ENCODE assay signal across 9 mouse cellular contexts in the genomic region with DNA sequence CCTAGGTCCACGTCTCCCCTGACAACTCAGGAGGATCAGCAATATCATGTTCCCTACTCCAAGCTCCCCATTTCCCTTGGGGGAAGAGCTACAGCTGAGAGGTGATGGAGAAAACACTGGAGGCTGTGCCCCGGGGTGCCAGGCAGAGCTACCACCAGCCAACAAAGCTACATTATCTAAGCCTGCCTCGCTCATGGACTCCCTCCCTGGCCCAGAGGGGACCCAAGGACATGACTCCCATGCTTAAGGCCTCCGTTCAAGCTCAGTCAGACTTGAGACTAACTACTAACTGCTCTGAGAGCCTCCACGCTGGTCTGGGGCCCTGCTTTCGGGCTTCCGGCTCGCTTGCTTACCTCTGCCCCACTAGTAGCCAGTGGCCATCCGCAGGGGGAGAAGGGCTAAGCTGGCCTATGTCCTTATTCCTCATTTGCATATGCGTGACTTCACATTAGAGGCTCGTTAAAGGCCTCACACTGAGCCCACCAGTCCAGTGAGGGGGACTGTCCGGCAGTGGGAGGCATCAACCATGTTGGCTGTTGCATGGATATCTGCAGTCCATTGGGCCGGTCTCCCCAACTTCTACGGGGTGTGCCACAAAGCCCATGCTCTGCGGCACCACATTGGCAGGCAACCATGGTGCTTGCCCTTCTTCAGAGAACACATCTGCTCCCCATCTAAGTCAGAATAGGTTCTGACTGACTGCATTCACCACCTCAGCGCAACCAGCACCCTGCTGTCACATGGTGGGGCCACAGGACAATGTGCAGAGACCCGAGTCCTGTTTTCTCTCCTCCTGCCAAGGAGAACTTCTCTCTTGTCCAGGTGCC. TPM values are rescaled to one million over a fixed set of nuclear protein-coding genes. Genes with fewer than 3 reads are reported as not detected.
DNase-seq lines count a peak whose midpoint lies in the region; ATAC-seq and TF ChIP-seq lines count a peak whose summit lies in the region.
"Had no signal": no experiment of that assay in that cellular context is flagged by ENCODE, and none has a peak within 500 bp of the region (broad histone marks: within the 10 kb centered on the region; RNA-seq: fewer than 3 reads in every experiment).

No protein-coding gene starts in this region.

- peak overlapping the region; percentile 75 for H3K27ac ChIP-seq in forebrain, embryonic 10.5 days
- H3K27ac ChIP-seq in forebrain, embryonic 16.5 days (ENCODE audit: low read length) = no peak overlapping the region
- H3K27ac ChIP-seq in lung, embryonic 16.5 days (ENCODE audit: low read length) = peak overlapping the region; percentile 77
- no peak overlapping the region for H3K27ac ChIP-seq in limb, embryonic 11.5 days (replicated peaks; ENCODE audit: low read depth, low read length)
- peak overlapping the region; percentile 24 for H3K27ac ChIP-seq in olfactory bulb, adult 2 months (ENCODE audit: insufficient read depth, low read depth, low read length)

- no peak for ATAC-seq in forebrain, embryonic 16.5 days
- ATAC-seq in lung, embryonic 16.5 days (ENCODE audit: low read depth) = no peak
- ATAC-seq in limb, embryonic 11.5 days (ENCODE audit: insufficient number of reproducible peaks, low FRiP score, low TSS enrichment, low read depth) = no peak

- no peak for TF ChIP-seq CTCF in olfactory bulb, adult 2 months (IDR thresholded peaks at IDR 0.05; ENCODE audit: insufficient read depth, low read depth, low read length)

- peaks cover 91% of the 10 kb centered on the region for H3K4me1 ChIP-seq in forebrain, embryonic 10.5 days
- peaks cover 67% of the 10 kb centered on the region for H3K4me1 ChIP-seq in forebrain, embryonic 16.5 days (replicated peaks; ENCODE audit: control insufficient read depth, insufficient read depth, low read length)
- H3K4me1 ChIP-seq in lung, embryonic 16.5 days (replicated peaks; ENCODE audit: control insufficient read depth, insufficient read depth, low read length) = peaks cover 42% of the 10 kb centered on the region
- peaks cover 31% of the 10 kb centered on the region for H3K4me1 ChIP-seq in limb, embryonic 11.5 days (ENCODE audit: control insufficient read depth, insufficient read depth, low read length)
- H3K4me1 ChIP-seq in olfactory bulb, adult 2 months (ENCODE audit: control insufficient read depth, insufficient read depth, low read length) = peaks cover 60% of the 10 kb centered on the region

- WGBS in forebrain, embryonic 10.5 days = 76% methylated on average over 17 of the region's 17 CpGs
- WGBS in forebrain, embryonic 16.5 days = 60% methylated on average over 17 of the region's 17 CpGs
- WGBS in lung, embryonic 16.5 days = 82% methylated on average over 17 of the region's 17 CpGs
- 82% methylated on average over 17 of the region's 17 CpGs for WGBS in limb, embryonic 11.5 days
- 45% methylated on average over 17 of the region's 17 CpGs for WGBS in olfactory bulb, adult 2 months

- no peak for DNase-seq in forebrain, embryonic 10.5 days (ENCODE audit: extremely low spot score, low spot score)
- no peak for DNase-seq in lung, postnatal 36 days
- no peak for DNase-seq in limb, embryonic 11.5 days (ENCODE audit: low spot score)
- no peak for DNase-seq in B cell, adult 2 months
- no peak for DNase-seq in T-cell, adult 2 months (ENCODE audit: low spot score)
- DNase-seq: right cerebral cortex, postnatal 4 days had no signal

- H3K4me2 ChIP-seq in forebrain, embryonic 16.5 days (ENCODE audit: low read length) = no peak overlapping the region
- peak overlapping the region; percentile 19; the same call in 1 of the 2 replicates for H3K4me2 ChIP-seq in lung, embryonic 16.5 days (ENCODE audit: low read depth, low read length)
- 0 out of 2 replicates have a peak overlapping the region, but pooled peaks have one; percentile 10 for H3K4me2 ChIP-seq in limb, embryonic 11.5 days (ENCODE audit: low read depth, severe bottlenecking)

- H3K9me3 ChIP-seq in forebrain, embryonic 10.5 days = no peaks in the 10 kb centered on the region
- H3K9me3 ChIP-seq in forebrain, embryonic 16.5 days (ENCODE audit: control insufficient read depth, low read length) = no peaks in the 10 kb centered on the region
- no peaks in the 10 kb centered on the region for H3K9me3 ChIP-seq in lung, embryonic 16.5 days (ENCODE audit: control insufficient read depth, low read length)
- H3K9me3 ChIP-seq in limb, embryonic 11.5 days (ENCODE audit: control insufficient read depth, low read length) = no peaks in the 10 kb centered on the region

- no peak overlapping the region; the same call in 1 of the 2 replicates for H3K9ac ChIP-seq in forebrain, embryonic 16.5 days (replicated peaks; ENCODE audit: low read depth, low read length)
- H3K9ac ChIP-seq in lung, embryonic 16.5 days (ENCODE audit: low read length) = peak overlapping the region; percentile 49; the same call in 1 of the 2 replicates
- no peak overlapping the region for H3K9ac ChIP-seq in limb, embryonic 11.5 days (ENCODE audit: low read length)

- H3K36me3 ChIP-seq in forebrain, embryonic 10.5 days (replicated peaks) = peaks cover 45% of the 10 kb centered on the region
- no peaks in the 10 kb centered on the region for H3K36me3 ChIP-seq in forebrain, embryonic 16.5 days (ENCODE audit: control insufficient read depth, insufficient read depth)
- H3K36me3 ChIP-seq in lung, embryonic 16.5 days (ENCODE audit: control insufficient read depth, insufficient read depth, low read length) = no peaks in the 10 kb centered on the region
- no peaks in the 10 kb centered on the region for H3K36me3 ChIP-seq in limb, embryonic 11.5 days (ENCODE audit: control insufficient read depth, insufficient read depth, low read length)

- no peaks in the 10 kb centered on the region for H3K27me3 ChIP-seq in forebrain, embryonic 10.5 days (ENCODE audit: poor library complexity, severe bottlenecking)
- H3K27me3 ChIP-seq in forebrain, embryonic 16.5 days (replicated peaks; ENCODE audit: control insufficient read depth, insufficient read depth, low read length) = no peaks in the 10 kb centered on the region
- no peaks in the 10 kb centered on the region for H3K27me3 ChIP-seq in lung, embryonic 16.5 days (ENCODE audit: control insufficient read depth, insufficient read depth, low read depth, low read length)
- H3K27me3 ChIP-seq in limb, embryonic 11.5 days (ENCODE audit: control insufficient read depth, insufficient read depth, low read length) = no peaks in the 10 kb centered on the region

- H3K4me3 ChIP-seq in forebrain, embryonic 10.5 days = peak overlapping the region; percentile 26
- no peak overlapping the region for H3K4me3 ChIP-seq in forebrain, embryonic 16.5 days (replicated peaks; ENCODE audit: low read length)
- H3K4me3 ChIP-seq in lung, embryonic 16.5 days (ENCODE audit: low read length) = no peak overlapping the region
- no peak overlapping the region for H3K4me3 ChIP-seq in limb, embryonic 11.5 days (ENCODE audit: low read depth, low read length)
- H3K4me3 ChIP-seq in olfactory bulb, adult 2 months (ENCODE audit: insufficient read depth, low read depth, low read length) = 0 out of 2 replicates have a peak overlapping the region, but pooled peaks have one; percentile 1

- TF ChIP-seq POLR2A in olfactory bulb, adult 2 months (IDR thresholded peaks at IDR 0.05; ENCODE audit: insufficient read depth, low read depth, low read length) = no peak

RNA-seq across cellular contexts. Expression of gene Map7d1, which starts 3.5 kb away (rescaled TPM):
- polyA plus RNA-seq in forebrain, embryonic 10.5 days (2016; fragmentation: Nextera tagmentation; extraction: Ambion mirVana) = 45.6 and 47.1 TPM in 2 replicates
- 64.7 and 68.7 TPM in 2 replicates for polyA plus RNA-seq in forebrain, embryonic 16.5 days (2015; fragmentation: Nextera tagmentation; extraction: Ambion mirVana)
- polyA plus RNA-seq in lung, embryonic 16.5 days (2015; fragmentation: Nextera tagmentation; extraction: Ambion mirVana) = 26.0 and 26.9 TPM in 2 replicates
- 54.6 and 61.2 TPM in 2 replicates for polyA plus RNA-seq in limb, embryonic 11.5 days (2014; fragmentation: Nextera tagmentation; extraction: Ambion mirVana)
- polyA plus RNA-seq in olfactory bulb, adult 2 months (2012; ENCODE audit: insufficient read depth, insufficient read length, low replicate concordance, missing spikeins) = 379 TPM in 1 of 2 replicates, not detected in the other

RNA-seq across cellular contexts. Expression of gene Trappc3, which starts 9.5 kb away (rescaled TPM):
- polyA plus RNA-seq in forebrain, embryonic 10.5 days (2016; fragmentation: Nextera tagmentation; extraction: Ambion mirVana) = 84.8 and 86.8 TPM in 2 replicates
- polyA plus RNA-seq in forebrain, embryonic 16.5 days (2015; fragmentation: Nextera tagmentation; extraction: Ambion mirVana) = 179 and 192 TPM in 2 replicates
- polyA plus RNA-seq in lung, embryonic 16.5 days (2015; fragmentation: Nextera tagmentation; extraction: Ambion mirVana) = 101 and 107 TPM in 2 replicates
- 25.0 and 32.2 TPM in 2 replicates for polyA plus RNA-seq in limb, embryonic 11.5 days (2014; fragmentation: Nextera tagmentation; extraction: Ambion mirVana)
- 342 TPM in 1 of 2 replicates, not detected in the other for polyA plus RNA-seq in olfactory bulb, adult 2 months (2012; ENCODE audit: insufficient read depth, insufficient read length, low replicate concordance, missing spikeins)

RNA-seq across cellular contexts. Expression of gene Col8a2, which starts 34.0 kb away (rescaled TPM):
- 5.9 and 6.8 TPM in 2 replicates for polyA plus RNA-seq in forebrain, embryonic 10.5 days (2016; fragmentation: Nextera tagmentation; extraction: Ambion mirVana)
- 2.1 and 3.6 TPM in 2 replicates for polyA plus RNA-seq in forebrain, embryonic 16.5 days (2015; fragmentation: Nextera tagmentation; extraction: Ambion mirVana)
- polyA plus RNA-seq in lung, embryonic 16.5 days (2015; fragmentation: Nextera tagmentation; extraction: Ambion mirVana) = 3.6 and 4.6 TPM in 2 replicates
- polyA plus RNA-seq in limb, embryonic 11.5 days (2014; fragmentation: Nextera tagmentation; extraction: Ambion mirVana) = 1.4 and 1.5 TPM in 2 replicates
- polyA plus RNA-seq in olfactory bulb, adult 2 months (2012; ENCODE audit: insufficient read depth, insufficient read length, low replicate concordance, missing spikeins) = not detected in 2 replicates

RNA-seq across cellular contexts. Expression of gene Thrap3, which starts 50.1 kb away (rescaled TPM):
- 251 and 256 TPM in 2 replicates for polyA plus RNA-seq in forebrain, embryonic 10.5 days (2016; fragmentation: Nextera tagmentation; extraction: Ambion mirVana)
- polyA plus RNA-seq in forebrain, embryonic 16.5 days (2015; fragmentation: Nextera tagmentation; extraction: Ambion mirVana) = 172 and 187 TPM in 2 replicates
- polyA plus RNA-seq in lung, embryonic 16.5 days (2015; fragmentation: Nextera tagmentation; extraction: Ambion mirVana) = 197 and 213 TPM in 2 replicates
- 247 and 264 TPM in 2 replicates for polyA plus RNA-seq in limb, embryonic 11.5 days (2014; fragmentation: Nextera tagmentation; extraction: Ambion mirVana)
- 165 and 783 TPM in 2 replicates for polyA plus RNA-seq in olfactory bulb, adult 2 months (2012; ENCODE audit: insufficient read depth, insufficient read length, low replicate concordance, missing spikeins)

Comparison
In these comparisons a context has a peak if more than half of its experiments do, and no peak if none do; other contexts are left out.
1. H3K27ac ChIP-seq: peak in forebrain, embryonic 10.5 days (single experiment), lung, embryonic 16.5 days (single experiment) and olfactory bulb, adult 2 months (single experiment); none in forebrain, embryonic 16.5 days (single experiment) and limb, embryonic 11.5 days (single experiment).
2. H3K4me3 ChIP-seq: peak in forebrain, embryonic 10.5 days (single experiment) and olfactory bulb, adult 2 months (single experiment); none in forebrain, embryonic 16.5 days (single experiment), lung, embryonic 16.5 days (single experiment) and limb, embryonic 11.5 days (single experiment).